Mouse (Mus musculus) myocyte (in vitro differentiated cells): ENCODE results near the gene Tada2a. TPM values are rescaled to one million over a fixed set of nuclear protein-coding genes. Genes with fewer than 3 reads are reported as not detected.

Source experiments
- H3K27me3 ChIP-seq: one replicate; pipeline ENCODE4 v1.6.1; 2011; ENCODE audit not compliant: control insufficient read depth, insufficient read depth, insufficient read length
- H3K36me3 ChIP-seq: one replicate; pipeline ENCODE4 v1.6.1; 2011; ENCODE audit not compliant: control insufficient read depth, insufficient read depth
- H3K4me2 ChIP-seq: one replicate; pipeline ENCODE4 v1.6.1; 2011; ENCODE audit warnings: low read depth, control low read depth
- H3K4me3 ChIP-seq: one replicate; pipeline ENCODE4 v1.5.1; 2011; ENCODE audit warnings: mild to moderate bottlenecking, control low read depth, moderate library complexity
- H3K79me2 ChIP-seq: one replicate; pipeline ENCODE4 v1.6.1; 2011; ENCODE audit not compliant: control insufficient read depth, insufficient read depth
- H3ac ChIP-seq: one replicate; pipeline ENCODE4 v1.6.1; 2011; ENCODE audit not compliant: control insufficient read depth, insufficient read length
- CEBPB ChIP-seq: IDR thresholded peaks from 2 replicates; pipeline ENCODE4 v1.6.1; 2011; ENCODE audit warnings: mild to moderate bottlenecking, moderate library complexity; ENCODE audit not compliant: poor library complexity, insufficient read depth, severe bottlenecking
- E2F4 ChIP-seq: IDR thresholded peaks from one replicate; pipeline ENCODE4 v1.6.1; 2011; ENCODE audit warnings: mild to moderate bottlenecking, control low read depth, moderate library complexity; ENCODE audit not compliant: insufficient read depth
- MAX ChIP-seq: IDR thresholded peaks from one replicate; pipeline ENCODE4 v1.6.1; 2011; ENCODE audit warnings: low read depth, mild to moderate bottlenecking, control low read depth
- MYOD1 ChIP-seq, 3 experiments: IDR thresholded peaks; one replicate each; pipeline ENCODE4 v1.6.1; 2011; ENCODE audit warnings: control low read depth in 2 of 3, low read depth in 2 of 3, mild to moderate bottlenecking in 2 of 3, moderate library complexity in 1 of 3; ENCODE audit not compliant: insufficient read length in 2 of 3, control insufficient read depth in 1 of 3
- MYOG ChIP-seq, 3 experiments: IDR thresholded peaks; one replicate each; pipeline ENCODE4 v1.6.1; 2011; ENCODE audit warnings: control low read depth in 2 of 3, low read depth in 2 of 3, mild to moderate bottlenecking in 2 of 3; ENCODE audit not compliant: insufficient read length in 2 of 3, control insufficient read depth in 1 of 3, insufficient read depth in 1 of 3
- POLR2A ChIP-seq: IDR thresholded peaks from one replicate; pipeline ENCODE4 v1.6.1; 2011; ENCODE audit warnings: low read depth, mild to moderate bottlenecking, control low read depth, moderate library complexity; ENCODE audit not compliant: insufficient read length
- POLR2AphosphoS2 ChIP-seq: IDR thresholded peaks from one replicate; pipeline ENCODE4 v1.6.1; 2011; ENCODE audit warnings: low read depth, control low read depth; ENCODE audit not compliant: insufficient read length
- REST ChIP-seq: IDR thresholded peaks from one replicate; pipeline ENCODE4 v1.6.1; 2011; ENCODE audit warnings: mild to moderate bottlenecking, control low read depth, moderate library complexity; ENCODE audit not compliant: insufficient read depth, insufficient read length
- SRF ChIP-seq: IDR thresholded peaks from one replicate; pipeline ENCODE4 v1.6.1; 2011; ENCODE audit warnings: low read depth; ENCODE audit not compliant: control insufficient read depth, insufficient read length
- TCF12 ChIP-seq: IDR thresholded peaks from one replicate; pipeline ENCODE4 v1.6.1; 2011; ENCODE audit warnings: mild to moderate bottlenecking, control low read depth; ENCODE audit not compliant: poor library complexity, insufficient read depth, severe bottlenecking
- TCF3 ChIP-seq: IDR thresholded peaks from one replicate; pipeline ENCODE4 v1.6.1; 2011; ENCODE audit warnings: low read depth, control low read depth; ENCODE audit not compliant: insufficient read length
- USF1 ChIP-seq: IDR thresholded peaks from one replicate; pipeline ENCODE4 v1.6.1; 2011; ENCODE audit warnings: low read depth, mild to moderate bottlenecking, control low read depth, moderate library complexity
- polyA plus RNA-seq: library from polyadenylated mRNA; unstranded; fragments of >200 nt; fragmentation: generic; extraction: Trizol; gene quantifications from one replicate; pipeline ENCODE4 v1.2.1, GENCODE M21; 2012; ENCODE audit warnings: missing spikeins

The Tada2a gene
- polyA plus RNA-seq, 1 experiment: 12.4 TPM

- TF ChIP-seq TCF12: no peak
- TF ChIP-seq CEBPB: no peak
- TF ChIP-seq E2F4: no peak
- TF ChIP-seq POLR2A: no peak
- TF ChIP-seq TCF3: no peak
- no peak for TF ChIP-seq USF1
- TF ChIP-seq POLR2AphosphoS2: no peak
- no peak for TF ChIP-seq MYOG (IDR thresholded peaks at IDR 0.05; ENCODE audit: control insufficient read depth in 1 of 3, insufficient read depth in 1 of 3, insufficient read length in 2 of 3, low read depth in 2 of 3)
- TF ChIP-seq MYOD1 (IDR thresholded peaks at IDR 0.05; ENCODE audit: control insufficient read depth in 1 of 3, insufficient read length in 2 of 3, low read depth in 2 of 3): no peak
- TF ChIP-seq REST: no peak
- TF ChIP-seq SRF: no peak
- no peak overlapping the region for H3K4me2 ChIP-seq
- H3ac ChIP-seq: no peak overlapping the region
- H3K4me3 ChIP-seq: no peak overlapping the region
- H3K36me3 ChIP-seq: peaks cover 6% of the 10 kb centered on the region
- no peaks in the 10 kb centered on the region for H3K27me3 ChIP-seq
- H3K79me2 ChIP-seq: peaks cover 76% of the 10 kb centered on the region
Measured at GRCm38 (mm10) chr11:84060635-84061034, 68.8 kb downstream of the Tada2a start.

GRCm38 (mm10) chr11:84059784-84060183 lies 69.6 kb downstream of the Tada2a start:
- H3K4me2 ChIP-seq: no peak overlapping the region
- peaks cover 6% of the 10 kb centered on the region for H3K36me3 ChIP-seq
- no peaks in the 10 kb centered on the region for H3K27me3 ChIP-seq
- TF ChIP-seq CEBPB: no peak
- TF ChIP-seq TCF12: no peak
- TF ChIP-seq MAX: no peak
- TF ChIP-seq SRF: no peak
- TF ChIP-seq E2F4: no peak
- no peak for TF ChIP-seq MYOD1 (IDR thresholded peaks at IDR 0.05; ENCODE audit: control insufficient read depth in 1 of 3, insufficient read length in 2 of 3, low read depth in 2 of 3)
- TF ChIP-seq TCF3: no peak
- no peak for TF ChIP-seq REST
- TF ChIP-seq POLR2AphosphoS2: no peak
- no peak for TF ChIP-seq POLR2A
- no peak for TF ChIP-seq MYOG (IDR thresholded peaks at IDR 0.05; ENCODE audit: control insufficient read depth in 1 of 3, insufficient read depth in 1 of 3, insufficient read length in 2 of 3, low read depth in 2 of 3)
- no peak overlapping the region for H3ac ChIP-seq
- H3K4me3 ChIP-seq: no peak overlapping the region
- peaks cover 68% of the 10 kb centered on the region for H3K79me2 ChIP-seq

- Histone ChIP-seq H3K36me3 (peaks cover 6% of the 10 kb centered on the region), H3K4me3 (no peak overlapping the region), H3K4me2 (no peak overlapping the region), H3K79me2 (peaks cover 57% of the 10 kb centered on the region), H3ac (no peak overlapping the region), H3K27me3 (no peaks in the 10 kb centered on the region)
- TF ChIP-seq MYOG (IDR thresholded peaks at IDR 0.05; ENCODE audit: control insufficient read depth in 1 of 3, insufficient read depth in 1 of 3, insufficient read length in 2 of 3, low read depth in 2 of 3) (peak in 1 of 3 experiments; percentile 56), CEBPB (no peak), MYOD1 (IDR thresholded peaks at IDR 0.05; ENCODE audit: control insufficient read depth in 1 of 3, insufficient read length in 2 of 3, low read depth in 2 of 3) (peak in 1 of 3 experiments; percentile 54)
Measured at GRCm38 (mm10) chr11:84057418-84057817, 72.0 kb downstream of the Tada2a start.

GRCm38 (mm10) chr11:84053524-84054163 lies 75.8 kb downstream of the Tada2a start:
- H3K79me2 ChIP-seq: peaks cover 23% of the 10 kb centered on the region
- TF ChIP-seq E2F4: no peak
- no peak for TF ChIP-seq CEBPB
- TF ChIP-seq POLR2A: no peak
- no peaks in the 10 kb centered on the region for H3K27me3 ChIP-seq
- peaks cover 24% of the 10 kb centered on the region for H3K36me3 ChIP-seq
- no peak overlapping the region for H3ac ChIP-seq
- no peak overlapping the region for H3K4me2 ChIP-seq
- no peak overlapping the region for H3K4me3 ChIP-seq

DNA sequence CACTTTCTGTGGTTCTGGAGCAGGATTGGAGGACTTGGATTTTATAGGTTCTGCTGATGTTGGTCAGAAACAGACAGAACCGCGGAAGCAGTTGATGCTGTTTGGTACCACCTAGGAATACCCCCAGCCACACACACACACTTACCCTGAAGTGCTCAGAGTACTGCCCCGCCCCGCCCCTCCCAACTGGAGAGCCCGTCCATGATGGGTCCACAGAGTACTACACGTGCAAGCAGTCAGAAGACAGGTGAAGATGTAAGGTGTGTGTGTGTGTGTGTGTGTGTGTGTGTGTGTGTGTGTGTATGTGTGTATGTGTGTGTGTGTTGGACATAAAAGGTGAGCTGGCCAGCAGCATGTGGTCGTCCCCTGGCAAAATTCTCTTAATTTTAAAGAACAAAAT lies 76.3 kb downstream of the Tada2a start:
- TF ChIP-seq TCF12 (no peak), TCF3 (no peak), USF1 (no peak), POLR2AphosphoS2 (no peak), CEBPB (no peak), E2F4 (no peak), REST (no peak), SRF (no peak), MYOG (IDR thresholded peaks at IDR 0.05; ENCODE audit: control insufficient read depth in 1 of 3, insufficient read depth in 1 of 3, insufficient read length in 2 of 3, low read depth in 2 of 3) (no peak), MAX (no peak), POLR2A (no peak), MYOD1 (IDR thresholded peaks at IDR 0.05; ENCODE audit: control insufficient read depth in 1 of 3, insufficient read length in 2 of 3, low read depth in 2 of 3) (no peak)
- H3K79me2 ChIP-seq: peaks cover 20% of the 10 kb centered on the region

More for the DNA sequence above, 76.3 kb downstream of the Tada2a start:
- no peak overlapping the region for H3ac ChIP-seq
- H3K4me3 ChIP-seq: no peak overlapping the region
- no peaks in the 10 kb centered on the region for H3K27me3 ChIP-seq
- no peak overlapping the region for H3K4me2 ChIP-seq
- peaks cover 25% of the 10 kb centered on the region for H3K36me3 ChIP-seq
